8 mouse cellular contexts compared by ENCODE assay signal in genomic region chr2:155751014-155751786, GRCm38 (mm10). TPM values are rescaled to one million over a fixed set of nuclear protein-coding genes. Genes with fewer than 3 reads are reported as not detected.
A peak's percentile ranks its signal among the peaks of the same experiment; 100 is the strongest.
DNase-seq lines count a peak whose midpoint lies in the region; ATAC-seq and TF ChIP-seq lines count a peak whose summit lies in the region.

TSS of gene Procr (plus strand) at chr2:155751117.

- peak within 1 kb of the TSS; percentile 33; the same call in 1 of the 2 replicates for H3K9ac ChIP-seq in forebrain, postnatal 0 days
- H3K9ac ChIP-seq in limb, embryonic 14.5 days (ENCODE audit: low read depth, low read length, severe bottlenecking), result peak within 1 kb of the TSS; percentile 44
- H3K9ac ChIP-seq in midbrain, embryonic 14.5 days (replicated peaks; ENCODE audit: low read length), result peak within 1 kb of the TSS; percentile 17; the same call in 1 of the 2 replicates

- no peak within 1 kb of the TSS for H3K27ac ChIP-seq in forebrain, postnatal 0 days (ENCODE audit: low read depth, low read length)
- peak within 1 kb of the TSS; percentile 53 for H3K27ac ChIP-seq in hindbrain, embryonic 10.5 days
- no peak within 1 kb of the TSS for H3K27ac ChIP-seq in limb, embryonic 14.5 days (replicated peaks; ENCODE audit: low read depth, low read length)
- H3K27ac ChIP-seq in midbrain, embryonic 14.5 days (replicated peaks; ENCODE audit: low read depth, low read length), result no peak within 1 kb of the TSS

- WGBS in forebrain, postnatal 0 days, result 5% methylated on average over 24 of the region's 25 CpGs
- 3% methylated on average over 25 of the region's 25 CpGs for WGBS in hindbrain, embryonic 10.5 days
- whole genome bisulfite sequencing in limb, embryonic 14.5 days, result 4% methylated on average over 25 of the region's 25 CpGs
- 4% methylated on average over 25 of the region's 25 CpGs for WGBS in midbrain, embryonic 14.5 days

- TF ChIP-seq POLR2A in limb, embryonic 14.5 days (IDR thresholded peaks at IDR 0.05; ENCODE audit: borderline replicate concordance, extremely low read depth, insufficient read depth, insufficient read length), result no peak

- peak within 1 kb of the TSS; percentile 25 for H3K4me3 ChIP-seq in forebrain, postnatal 0 days (ENCODE audit: low read depth, low read length)
- peak within 1 kb of the TSS; percentile 53 for H3K4me3 ChIP-seq in hindbrain, embryonic 10.5 days
- peak within 1 kb of the TSS; percentile 37 for H3K4me3 ChIP-seq in limb, embryonic 14.5 days (replicated peaks; ENCODE audit: low read length)
- H3K4me3 ChIP-seq in midbrain, embryonic 14.5 days (replicated peaks; ENCODE audit: low read depth, low read length), result 0 out of 2 replicates have a peak within 1 kb of the TSS, but pooled peaks have one; percentile 11

- no peak for TF ChIP-seq CTCF in forebrain, postnatal 0 days (IDR thresholded peaks at IDR 0.05; ENCODE audit: low read depth)

- H3K36me3 ChIP-seq in forebrain, postnatal 0 days (ENCODE audit: insufficient read depth), result no peaks in the 10 kb centered on the region
- H3K36me3 ChIP-seq in hindbrain, embryonic 10.5 days, result no peaks in the 10 kb centered on the region
- H3K36me3 ChIP-seq in limb, embryonic 14.5 days (ENCODE audit: control insufficient read depth, insufficient read depth, low read length), result no peaks in the 10 kb centered on the region
- H3K36me3 ChIP-seq in midbrain, embryonic 14.5 days (ENCODE audit: control insufficient read depth, insufficient read depth, low read length), result no peaks in the 10 kb centered on the region

- H3K27me3 ChIP-seq in forebrain, postnatal 0 days (ENCODE audit: insufficient read depth, low read length), result no peaks in the 10 kb centered on the region
- peaks cover 29% of the 10 kb centered on the region for H3K27me3 ChIP-seq in hindbrain, embryonic 10.5 days (ENCODE audit: insufficient read depth, poor library complexity, severe bottlenecking)
- no peaks in the 10 kb centered on the region for H3K27me3 ChIP-seq in limb, embryonic 14.5 days (ENCODE audit: control insufficient read depth, insufficient read depth, low read length)
- 0 out of 2 replicates have a peak, but pooled peaks cover 3% of the 10 kb centered on the region for H3K27me3 ChIP-seq in midbrain, embryonic 14.5 days (ENCODE audit: control insufficient read depth, insufficient read depth, low read length)

- H3K4me2 ChIP-seq in forebrain, postnatal 0 days (ENCODE audit: low read depth), result peak within 1 kb of the TSS; percentile 45
- H3K4me2 ChIP-seq in limb, embryonic 14.5 days (replicated peaks; ENCODE audit: low read depth, low read length, severe bottlenecking), result peak within 1 kb of the TSS; percentile 61
- peak within 1 kb of the TSS; percentile 41 for H3K4me2 ChIP-seq in midbrain, embryonic 14.5 days (ENCODE audit: low read length)

- ATAC-seq in forebrain, postnatal 0 days, result no peak
- peak; percentile 60; the same call in 1 of the 2 replicates for ATAC-seq in limb, embryonic 14.5 days (ENCODE audit: low FRiP score, low read depth)
- ATAC-seq in midbrain, embryonic 14.5 days (ENCODE audit: low FRiP score, low TSS enrichment), result no peak
- no peak for ATAC-seq in inflammation-experienced regulatory T-cells, adult 6 months

- H3K4me1 ChIP-seq in forebrain, postnatal 0 days (ENCODE audit: insufficient read depth), result no peaks in the 10 kb centered on the region
- H3K4me1 ChIP-seq in hindbrain, embryonic 10.5 days (replicated peaks), result peaks cover 15% of the 10 kb centered on the region
- H3K4me1 ChIP-seq in limb, embryonic 14.5 days (ENCODE audit: control insufficient read depth, insufficient read depth, low read length), result 0 out of 2 replicates have a peak, but pooled peaks cover 2% of the 10 kb centered on the region
- H3K4me1 ChIP-seq in midbrain, embryonic 14.5 days (ENCODE audit: control insufficient read depth, insufficient read depth, low read length), result no peaks in the 10 kb centered on the region

- H3K9me3 ChIP-seq in forebrain, postnatal 0 days (ENCODE audit: low read length), result no peaks in the 10 kb centered on the region
- H3K9me3 ChIP-seq in hindbrain, embryonic 10.5 days, result no peaks in the 10 kb centered on the region
- H3K9me3 ChIP-seq in limb, embryonic 14.5 days (ENCODE audit: control insufficient read depth, low read length), result no peaks in the 10 kb centered on the region
- H3K9me3 ChIP-seq in midbrain, embryonic 14.5 days (ENCODE audit: control insufficient read depth, low read length), result no peaks in the 10 kb centered on the region

- DNase-seq in urinary bladder, adult 18-20 months (ENCODE audit: low spot score in 2 of 2), result peak; percentile 35 to 58
- no peak for DNase-seq in urinary bladder, postnatal 10 days (ENCODE audit: low spot score)
- DNase-seq in forebrain, postnatal 0 days, result no peak
- peak; percentile 33 for DNase-seq in hindbrain, embryonic 10.5 days (ENCODE audit: low spot score)
- peak; percentile 65 for DNase-seq in limb, embryonic 14.5 days (ENCODE audit: low spot score)
- peak; percentile 21 for DNase-seq in midbrain, embryonic 14.5 days
- DNase-seq in cerebellum, adult 11 months, result no peak

RNA-seq across cellular contexts. Expression of gene Procr, which starts in this region (rescaled TPM):
- total RNA-seq in forebrain, postnatal 0 days (2014; rRNA removed), result 1.6 and 1.9 TPM in 2 replicates
- 1.6 and 1.9 TPM in 2 replicates for polyA plus RNA-seq in forebrain, postnatal 0 days (2015; fragmentation: Nextera tagmentation; extraction: Ambion mirVana)
- polyA plus RNA-seq in hindbrain, embryonic 10.5 days (2016; fragmentation: Nextera tagmentation; extraction: Ambion mirVana), result 1.5 and 1.7 TPM in 2 replicates
- 6.2 and 8.2 TPM in 2 replicates for polyA plus RNA-seq in limb, embryonic 14.5 days (2012; rRNA removed)
- 4.3 and 5.2 TPM in 2 replicates for polyA plus RNA-seq in limb, embryonic 14.5 days (2014; fragmentation: Nextera tagmentation; extraction: Ambion mirVana)
- 1.1 and 2.3 TPM in 2 replicates for polyA plus RNA-seq in midbrain, embryonic 14.5 days (2014; fragmentation: Nextera tagmentation; extraction: Ambion mirVana)
- under 1 TPM in 1 of 3 experiments, not detected in 2; 0.23 TPM for polyA plus RNA-seq in inflammation-experienced regulatory T-cells, adult 6 months (2017; shearing (Covaris generic))

Comparison
In these comparisons a context has a peak if more than half of its experiments do, and no peak if none do; other contexts are left out.
1. DNase-seq: peak in urinary bladder, adult 18-20 months (2 of 2), hindbrain, embryonic 10.5 days (single experiment), limb, embryonic 14.5 days (single experiment) and midbrain, embryonic 14.5 days (single experiment); none in urinary bladder, postnatal 10 days (single experiment), forebrain, postnatal 0 days (single experiment) and cerebellum, adult 11 months (single experiment).
2. Peak in every context shown above with its lines, with median percentiles within 50 percentile points of each other: H3K4me2 ChIP-seq, H3K4me3 ChIP-seq and H3K9ac ChIP-seq.